8 mouse cellular contexts compared by ENCODE assay signal in the genomic region with DNA sequence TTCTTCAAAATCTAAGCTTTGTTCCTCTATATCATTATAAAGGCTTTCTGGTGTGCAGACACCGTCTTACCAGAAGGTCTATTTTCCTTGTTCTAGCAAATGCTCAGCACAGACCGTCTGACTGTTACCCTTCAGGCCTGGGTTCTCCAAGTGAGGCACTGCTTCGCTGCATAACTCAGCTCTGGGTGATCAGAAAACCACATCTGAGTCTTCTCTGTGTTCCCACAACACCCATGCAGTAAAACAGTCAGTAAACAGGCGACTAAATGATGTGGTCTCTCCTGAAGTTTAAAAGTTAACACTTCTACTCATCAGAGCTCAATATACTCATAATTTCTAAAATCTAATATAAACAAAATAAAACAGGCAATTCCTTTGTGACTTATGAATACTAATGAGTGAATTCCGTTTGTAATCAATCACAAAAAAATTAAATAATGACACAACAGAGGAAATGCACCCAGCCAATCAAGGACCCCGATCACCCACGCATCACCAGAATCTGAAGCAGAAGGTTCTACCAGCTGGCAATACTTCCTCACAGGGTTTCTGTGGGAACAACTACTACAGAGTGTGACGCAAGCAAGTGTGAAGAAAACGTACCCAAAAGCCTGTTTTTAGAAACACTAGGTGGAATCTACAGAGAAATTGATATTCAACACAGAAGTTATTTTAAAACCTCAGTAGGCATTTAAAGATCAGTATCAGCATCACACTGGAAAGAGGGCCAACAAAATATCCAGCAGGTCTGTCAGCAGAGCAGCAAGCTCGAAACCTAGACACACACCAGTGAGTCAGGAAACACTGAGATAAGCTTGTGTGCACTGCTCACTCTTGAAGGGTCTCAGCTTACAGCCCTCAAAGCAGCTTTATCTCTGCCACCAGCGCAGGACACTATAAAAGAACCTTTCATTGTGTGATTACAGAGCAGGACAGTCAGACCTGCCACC. TPM values are rescaled to one million over a fixed set of nuclear protein-coding genes. Genes with fewer than 3 reads are reported as not detected.
DNase-seq lines count a peak whose midpoint lies in the region; ATAC-seq lines count a peak whose summit lies in the region.

No protein-coding gene starts in this region.

- H3K27me3 ChIP-seq in midbrain, embryonic 10.5 days (ENCODE audit: low read depth, poor library complexity, severe bottlenecking): no peaks in the 10 kb centered on the region

- peaks cover 5% of the 10 kb centered on the region; the same call in 1 of the 2 replicates for H3K4me1 ChIP-seq in midbrain, embryonic 10.5 days

- DNase-seq in gastrocnemius, adult 18-20 months (ENCODE audit: low spot score): peak; percentile 22
- no peak for DNase-seq in gastrocnemius, postnatal 10 days
- DNase-seq in CD4-positive, CD25-positive, alpha-beta regulatory T cell, adult 2 months (ENCODE audit: low read depth, low spot score): peak; percentile 76
- peak; percentile 15 to 22 for DNase-seq in frontal cortex, postnatal 14 days (ENCODE audit: low spot score in 2 of 2)
- DNase-seq in left cerebral cortex, postnatal 25 days (ENCODE audit: low spot score in 2 of 2): peak; percentile 72 to 93
- peak; percentile 58 for DNase-seq in right cerebral cortex, postnatal 25 days
- DNase-seq in midbrain, embryonic 10.5 days (ENCODE audit: low spot score): no peak

- intact Hi-C loops in left cerebral cortex, postnatal 25 days (cut with DNase I): no loop called here

- H3K36me3 ChIP-seq in midbrain, embryonic 10.5 days: peaks cover 62% of the 10 kb centered on the region

- no peaks in the 10 kb centered on the region for H3K9me3 ChIP-seq in midbrain, embryonic 10.5 days (replicated peaks)

- H3K27ac ChIP-seq in midbrain, embryonic 10.5 days (replicated peaks): no peak overlapping the region

- WGBS in midbrain, embryonic 10.5 days: 81% methylated on average over 11 of the region's 11 CpGs

- no peak for ATAC-seq in erythroid progenitor cell, adult 5-6 weeks (replicated peaks; ENCODE audit: low FRiP score, poor library complexity, severe bottlenecking)

- no peak overlapping the region for H3K4me3 ChIP-seq in midbrain, embryonic 10.5 days

RNA-seq across cellular contexts. Expression of gene Thada, which starts 46.4 kb away (rescaled TPM):
- 1 to 10 TPM; 5.3 to 6.1 TPM for total RNA-seq in gastrocnemius, adult 18-20 months (2021)
- total RNA-seq in gastrocnemius, postnatal 10 days (2021): 1 to 10 TPM; 5.9 to 8.4 TPM
- total RNA-seq in left cerebral cortex, postnatal 25 days (2021): 10 to 100 TPM; 12.7 to 14.5 TPM
- 10.9 and 13.0 TPM in 2 replicates for total RNA-seq in erythroid progenitor cell, adult 5-6 weeks (2015; ENCODE audit: low replicate concordance)
- total RNA-seq in erythroid progenitor cell, adult 5-6 weeks (2017; ENCODE audit: low replicate concordance): 7.5 and 16.0 TPM in 2 replicates
- 10.3 and 10.8 TPM in 2 replicates for polyA plus RNA-seq in midbrain, embryonic 10.5 days (2016; fragmentation: Nextera tagmentation; extraction: Ambion mirVana)

Comparison
In these comparisons a context has a peak if more than half of its experiments do, and no peak if none do; other contexts are left out.
1. DNase-seq: peak in gastrocnemius, adult 18-20 months (single experiment), CD4-positive, CD25-positive, alpha-beta regulatory T cell, adult 2 months (single experiment), frontal cortex, postnatal 14 days (2 of 2), left cerebral cortex, postnatal 25 days (2 of 2) and right cerebral cortex, postnatal 25 days (single experiment); none in gastrocnemius, postnatal 10 days (single experiment) and midbrain, embryonic 10.5 days (single experiment).